Comparison of ENCODE assay signal across 8 mouse cellular contexts in the genomic region with DNA sequence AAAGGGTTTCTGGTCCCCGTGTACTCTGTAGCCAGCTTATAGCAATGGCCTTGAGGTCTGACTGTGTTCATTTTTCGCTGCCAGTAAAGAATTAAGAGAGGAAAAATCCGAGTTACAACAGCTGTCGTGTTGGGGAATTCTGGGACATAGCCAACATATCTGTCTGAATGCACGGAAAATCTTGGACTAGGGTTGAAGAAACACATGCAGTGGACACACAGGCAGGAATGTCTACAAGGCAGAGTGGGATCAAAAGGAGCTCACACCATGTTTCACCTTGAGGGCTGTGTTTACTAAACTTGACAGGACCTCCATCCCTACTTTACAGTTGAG. TPM values are rescaled to one million over a fixed set of nuclear protein-coding genes. Genes with fewer than 3 reads are reported as not detected.
DNase-seq lines count a peak whose midpoint lies in the region; ATAC-seq and TF ChIP-seq lines count a peak whose summit lies in the region.

No protein-coding gene starts in this region.

- no peaks in the 10 kb centered on the region for H3K4me1 ChIP-seq in lung, adult 2 months (ENCODE audit: control insufficient read depth, insufficient read depth, low read length)
- peaks cover 3% of the 10 kb centered on the region; the same call in 1 of the 2 replicates for H3K4me1 ChIP-seq in embryonic facial prominence, embryonic 15.5 days
- H3K4me1 ChIP-seq in intestine, embryonic 15.5 days (replicated peaks) = no peaks in the 10 kb centered on the region
- H3K4me1 ChIP-seq in neural tube, embryonic 13.5 days (replicated peaks) = peaks cover 6% of the 10 kb centered on the region

- no peaks in the 10 kb centered on the region for H3K9me3 ChIP-seq in embryonic facial prominence, embryonic 15.5 days (replicated peaks)
- H3K9me3 ChIP-seq in intestine, embryonic 15.5 days = no peaks in the 10 kb centered on the region
- H3K9me3 ChIP-seq in neural tube, embryonic 13.5 days = no peaks in the 10 kb centered on the region

- TF ChIP-seq CTCF in lung, adult 2 months (IDR thresholded peaks at IDR 0.05; ENCODE audit: insufficient read depth, low read length) = no peak

- H3K36me3 ChIP-seq in embryonic facial prominence, embryonic 15.5 days = peaks cover 7% of the 10 kb centered on the region; the same call in 1 of the 2 replicates
- 0 out of 2 replicates have a peak, but pooled peaks cover 4% of the 10 kb centered on the region for H3K36me3 ChIP-seq in intestine, embryonic 15.5 days
- H3K36me3 ChIP-seq in neural tube, embryonic 13.5 days = peaks cover 16% of the 10 kb centered on the region

- ATAC-seq in embryonic facial prominence, embryonic 15.5 days (ENCODE audit: insufficient number of reproducible peaks, low FRiP score, low TSS enrichment, low read depth) = no peak
- ATAC-seq in intestine, embryonic 15.5 days = no peak
- no peak for ATAC-seq in neural tube, embryonic 13.5 days (ENCODE audit: low read depth)

- no peak overlapping the region for H3K9ac ChIP-seq in embryonic facial prominence, embryonic 15.5 days
- H3K9ac ChIP-seq in intestine, embryonic 15.5 days = peak overlapping the region; percentile 65
- H3K9ac ChIP-seq in neural tube, embryonic 13.5 days = peak overlapping the region; percentile 83

- WGBS in lung, adult 2 months = 15% methylated on average over 5 of the region's 5 CpGs
- WGBS in embryonic facial prominence, embryonic 15.5 days = 10% methylated on average over 5 of the region's 5 CpGs
- WGBS in intestine, embryonic 15.5 days = 16% methylated on average over 5 of the region's 5 CpGs
- 31% methylated on average over 5 of the region's 5 CpGs for WGBS in neural tube, embryonic 13.5 days

- H3K27ac ChIP-seq in embryonic facial prominence, embryonic 15.5 days (replicated peaks) = no peak overlapping the region
- H3K27ac ChIP-seq in intestine, embryonic 15.5 days = no peak overlapping the region
- H3K27ac ChIP-seq in neural tube, embryonic 13.5 days (replicated peaks) = no peak overlapping the region

- no peak for DNase-seq in lung, adult 2 months
- no peak for DNase-seq in lung, postnatal 36 days
- no peak for DNase-seq in layer of hippocampus, adult 9-10 months (ENCODE audit: low spot score)
- no peak for DNase-seq in adrenal gland, postnatal 25 days
- no peak for DNase-seq in natural killer cell, adult 2 months (ENCODE audit: low spot score in 2 of 2)

- no peak for TF ChIP-seq POLR2A in lung, adult 2 months (IDR thresholded peaks at IDR 0.05; ENCODE audit: borderline replicate concordance, extremely low read depth, low read depth, low read length)

- peak overlapping the region; percentile 25 for H3K4me3 ChIP-seq in lung, adult 2 months (replicated peaks; ENCODE audit: extremely low read depth, low read depth, low read length)
- H3K4me3 ChIP-seq in embryonic facial prominence, embryonic 15.5 days (replicated peaks) = peak overlapping the region; percentile 58
- peak overlapping the region; percentile 71 for H3K4me3 ChIP-seq in intestine, embryonic 15.5 days (replicated peaks)
- peak overlapping the region; percentile 66 for H3K4me3 ChIP-seq in neural tube, embryonic 13.5 days

- H3K4me2 ChIP-seq in embryonic facial prominence, embryonic 15.5 days (replicated peaks) = peak overlapping the region; percentile 59
- H3K4me2 ChIP-seq in intestine, embryonic 15.5 days (replicated peaks) = peak overlapping the region; percentile 64
- peak overlapping the region; percentile 63 for H3K4me2 ChIP-seq in neural tube, embryonic 13.5 days

- H3K27me3 ChIP-seq in embryonic facial prominence, embryonic 15.5 days = no peaks in the 10 kb centered on the region
- H3K27me3 ChIP-seq in intestine, embryonic 15.5 days (replicated peaks) = no peaks in the 10 kb centered on the region
- H3K27me3 ChIP-seq in neural tube, embryonic 13.5 days = no peaks in the 10 kb centered on the region

RNA-seq across cellular contexts. Expression of a gene that starts 0.7 kb away (rescaled TPM):
- 0.37 and 2.2 TPM in 2 replicates for polyA plus RNA-seq in lung, adult 2 months (2012; rRNA removed)
- 6.1 and 7.2 TPM in 2 replicates for polyA plus RNA-seq in embryonic facial prominence, embryonic 15.5 days (2015; fragmentation: Nextera tagmentation; extraction: Ambion mirVana)
- polyA plus RNA-seq in intestine, embryonic 15.5 days (2015; fragmentation: Nextera tagmentation; extraction: Ambion mirVana) = 7.5 and 7.8 TPM in 2 replicates
- polyA plus RNA-seq in neural tube, embryonic 13.5 days (2015; fragmentation: Nextera tagmentation; extraction: Ambion mirVana) = 7.1 and 7.5 TPM in 2 replicates
- 7.9 and 8.5 TPM in 2 replicates for total RNA-seq in adrenal gland, postnatal 25 days (2021)

RNA-seq across cellular contexts. Expression of a gene that starts 20.6 kb away (rescaled TPM):
- 0.28 and 0.45 TPM in 2 replicates for polyA plus RNA-seq in lung, adult 2 months (2012; rRNA removed)
- polyA plus RNA-seq in embryonic facial prominence, embryonic 15.5 days (2015; fragmentation: Nextera tagmentation; extraction: Ambion mirVana) = 2.2 and 2.6 TPM in 2 replicates
- 1.4 and 2.0 TPM in 2 replicates for polyA plus RNA-seq in intestine, embryonic 15.5 days (2015; fragmentation: Nextera tagmentation; extraction: Ambion mirVana)
- 2.0 and 3.1 TPM in 2 replicates for polyA plus RNA-seq in neural tube, embryonic 13.5 days (2015; fragmentation: Nextera tagmentation; extraction: Ambion mirVana)
- total RNA-seq in adrenal gland, postnatal 25 days (2021) = 2.5 and 2.8 TPM in 2 replicates

RNA-seq across cellular contexts. Expression of a gene that starts 52.2 kb away (rescaled TPM):
- polyA plus RNA-seq in lung, adult 2 months (2012; rRNA removed) = 0.11 and 0.21 TPM in 2 replicates
- 1.7 and 2.4 TPM in 2 replicates for polyA plus RNA-seq in embryonic facial prominence, embryonic 15.5 days (2015; fragmentation: Nextera tagmentation; extraction: Ambion mirVana)
- 1.7 and 2.1 TPM in 2 replicates for polyA plus RNA-seq in intestine, embryonic 15.5 days (2015; fragmentation: Nextera tagmentation; extraction: Ambion mirVana)
- 3.8 and 5.0 TPM in 2 replicates for polyA plus RNA-seq in neural tube, embryonic 13.5 days (2015; fragmentation: Nextera tagmentation; extraction: Ambion mirVana)
- 5.7 TPM in 2 replicates for total RNA-seq in adrenal gland, postnatal 25 days (2021)

RNA-seq across cellular contexts. Expression of a gene that starts 57.6 kb away (rescaled TPM):
- polyA plus RNA-seq in lung, adult 2 months (2012; rRNA removed) = 0.05 and 0.12 TPM in 2 replicates
- polyA plus RNA-seq in embryonic facial prominence, embryonic 15.5 days (2015; fragmentation: Nextera tagmentation; extraction: Ambion mirVana) = 0.33 and 0.37 TPM in 2 replicates
- polyA plus RNA-seq in intestine, embryonic 15.5 days (2015; fragmentation: Nextera tagmentation; extraction: Ambion mirVana) = 0.09 and 0.20 TPM in 2 replicates
- polyA plus RNA-seq in neural tube, embryonic 13.5 days (2015; fragmentation: Nextera tagmentation; extraction: Ambion mirVana) = 0.14 TPM in 1 of 2 replicates, not detected in the other
- 1.3 and 1.7 TPM in 2 replicates for total RNA-seq in adrenal gland, postnatal 25 days (2021)
